Mouse (Mus musculus): ENCODE results near the gene Acss2.
"Not testable (repeated sequence)": the region's sequence is repeated elsewhere in the genome, so short reads cannot be mapped to it uniquely, and the experiment has no call there.

The Acss2 gene

DNA sequence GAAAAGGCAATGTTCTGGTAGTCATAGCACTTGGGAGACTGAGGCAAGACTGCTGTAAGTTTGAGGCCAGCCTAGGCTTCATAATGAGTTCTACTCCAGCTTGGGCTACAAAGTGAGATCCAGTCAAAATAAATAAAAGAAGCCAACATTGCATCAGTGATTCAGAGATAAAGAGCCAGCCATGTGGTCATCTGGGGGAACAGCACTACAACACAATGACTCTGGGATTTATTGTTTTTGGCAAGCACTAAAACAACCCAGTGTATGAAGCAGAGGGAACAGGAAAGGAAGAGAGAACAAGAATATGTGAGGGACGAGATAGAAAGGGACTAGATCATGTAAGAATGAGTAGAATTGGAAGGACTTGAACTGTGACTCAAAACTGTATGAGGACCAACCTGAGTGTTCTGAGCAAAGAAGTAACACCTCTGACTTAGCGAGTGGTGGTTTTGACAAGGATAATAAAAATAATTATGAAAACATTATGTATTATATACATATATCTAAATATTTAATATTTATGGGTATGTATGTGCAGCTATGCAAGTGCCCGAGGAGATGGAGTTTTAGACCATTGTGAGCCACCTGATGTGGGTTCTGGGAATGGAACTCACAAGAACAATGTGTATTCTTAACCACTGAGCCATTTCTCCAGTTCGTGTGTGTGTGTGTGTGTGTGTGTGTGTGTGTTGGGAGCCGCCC is 20.2 kb downstream of the Acss2 start:
- DNase-seq (ENCODE audit: inconsistent age in 2 of 2, low spot score in 1 of 2) = peak in 1 of 2 experiments; percentile 74

DNA sequence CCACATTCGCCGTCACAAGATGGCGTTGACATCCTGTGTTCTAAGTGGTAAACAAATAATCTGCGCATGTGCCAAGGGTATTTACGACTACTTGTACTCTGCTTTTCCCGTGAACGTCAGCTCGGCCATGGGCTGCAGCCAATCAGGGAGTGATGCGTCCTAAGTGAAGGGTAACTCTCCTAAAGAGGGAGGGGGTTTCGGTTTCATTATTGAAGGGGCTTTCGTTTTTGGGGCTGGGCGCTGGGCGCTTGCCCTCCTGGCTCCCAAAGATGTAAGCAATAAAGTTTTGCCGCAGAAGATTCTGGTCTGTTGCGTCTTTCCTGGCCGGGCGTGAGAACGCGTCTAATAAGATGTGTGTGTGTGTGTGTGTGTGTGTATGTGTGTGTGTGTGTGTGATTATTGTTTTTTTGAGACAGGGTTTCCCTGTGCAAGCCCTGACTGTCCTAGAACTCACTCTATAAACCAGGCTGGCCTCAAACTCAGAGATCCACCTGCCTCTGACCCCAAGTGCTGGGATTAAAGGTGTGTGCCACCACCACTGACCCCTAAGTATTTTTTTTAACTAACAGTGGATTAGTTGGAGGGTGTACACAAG is 20.8 kb downstream of the Acss2 start:
- not testable (repeated sequence) for DNase-seq (ENCODE audit: inconsistent age in 2 of 2, low spot score in 1 of 2)

DNA sequence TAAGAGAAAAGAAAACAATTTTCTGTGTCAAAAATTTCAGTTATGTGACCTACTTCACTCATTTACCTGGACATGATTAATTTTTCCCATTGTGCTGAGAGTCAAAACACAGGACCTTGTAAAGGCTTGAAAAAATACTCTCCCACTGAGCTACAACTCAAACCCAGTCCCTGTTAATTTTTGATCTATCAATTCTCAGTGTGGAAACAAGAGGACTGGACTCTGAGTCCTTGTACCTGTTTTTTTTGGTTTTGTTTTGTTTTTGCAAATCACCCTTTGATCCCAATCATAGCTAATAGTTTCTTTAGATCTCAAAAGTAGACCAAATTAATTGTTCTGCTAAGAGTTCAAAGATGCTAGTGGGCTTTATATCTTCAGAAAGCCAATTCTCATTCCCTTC is 21.9 kb downstream of the Acss2 start:
- DNase-seq (ENCODE audit: inconsistent age in 2 of 2, low spot score in 1 of 2) = no peak

DNA sequence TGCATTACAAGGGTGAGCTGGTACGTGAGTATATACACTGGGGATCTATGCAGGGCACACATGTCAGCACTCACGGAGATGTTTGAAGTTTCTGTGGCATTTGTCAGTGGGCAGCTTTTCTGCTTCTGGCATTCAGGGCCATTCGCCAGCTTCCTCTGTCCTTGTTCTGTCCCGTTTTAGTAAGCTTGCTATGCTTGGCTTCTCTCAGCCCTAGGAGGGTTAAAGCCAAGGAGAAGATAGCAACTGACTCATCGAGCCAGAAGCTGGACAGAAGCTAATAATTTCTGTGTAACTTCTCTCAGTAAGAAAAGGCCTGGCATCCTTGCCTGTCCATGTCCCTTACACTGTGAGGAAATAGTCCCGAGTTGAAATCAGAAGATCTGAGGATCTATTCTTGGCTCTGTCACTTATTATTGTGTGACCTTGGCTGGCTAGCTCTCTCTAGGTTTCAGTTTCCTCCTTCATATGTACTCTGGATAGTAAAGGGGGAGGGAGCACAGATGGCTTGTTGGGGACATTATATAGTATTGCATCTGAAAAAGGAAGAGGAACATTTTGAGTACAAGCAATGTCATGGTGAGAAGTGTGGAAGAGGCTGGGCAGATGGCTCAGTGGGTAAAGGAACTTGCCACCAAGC is 23.2 kb downstream of the Acss2 start:
- peak; percentile 84 to 92 for DNase-seq (ENCODE audit: inconsistent age in 2 of 2, low spot score in 1 of 2)

DNA sequence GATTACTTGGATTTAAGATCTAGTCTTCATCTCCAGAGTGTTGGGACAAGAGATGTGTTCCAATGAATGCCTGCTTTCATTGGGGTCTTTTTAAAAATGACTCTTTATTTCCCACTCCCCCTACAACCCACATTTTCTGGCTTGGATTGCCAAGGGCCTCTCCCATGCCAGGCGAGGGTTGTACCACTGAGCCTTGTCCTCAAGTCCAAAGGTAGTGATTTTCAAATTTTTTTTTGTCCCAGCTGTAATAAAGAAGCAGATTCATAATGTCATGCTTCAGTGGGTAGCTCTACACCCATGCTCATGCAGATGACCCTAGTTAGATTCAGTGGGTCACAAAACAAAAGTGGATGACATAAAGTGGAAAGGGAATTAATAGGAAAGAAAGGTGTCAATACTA is 29.2 kb downstream of the Acss2 start:
- no peak for DNase-seq (ENCODE audit: inconsistent age in 2 of 2, low spot score in 1 of 2)

DNA sequence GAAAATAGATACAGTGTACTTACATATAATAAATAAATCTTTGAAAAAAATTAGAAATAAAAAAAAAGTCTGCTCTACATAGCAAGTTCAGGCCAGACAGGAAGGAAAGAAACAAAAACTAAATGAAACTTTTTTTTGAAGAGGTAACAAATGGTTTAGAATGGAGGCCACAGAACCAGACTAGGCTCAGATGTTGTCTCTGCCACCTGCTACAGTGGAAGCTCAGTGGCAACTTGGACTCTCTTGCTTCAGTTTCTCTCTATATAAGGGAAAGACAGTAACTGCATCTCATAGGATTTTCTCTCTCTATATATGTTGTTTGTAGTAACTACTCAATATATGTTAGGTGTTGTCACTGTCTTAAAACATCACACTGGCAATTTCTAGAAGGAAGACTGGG is 34.6 kb downstream of the Acss2 start:
- no peak for DNase-seq (ENCODE audit: inconsistent age in 2 of 2, low spot score in 1 of 2)

DNA sequence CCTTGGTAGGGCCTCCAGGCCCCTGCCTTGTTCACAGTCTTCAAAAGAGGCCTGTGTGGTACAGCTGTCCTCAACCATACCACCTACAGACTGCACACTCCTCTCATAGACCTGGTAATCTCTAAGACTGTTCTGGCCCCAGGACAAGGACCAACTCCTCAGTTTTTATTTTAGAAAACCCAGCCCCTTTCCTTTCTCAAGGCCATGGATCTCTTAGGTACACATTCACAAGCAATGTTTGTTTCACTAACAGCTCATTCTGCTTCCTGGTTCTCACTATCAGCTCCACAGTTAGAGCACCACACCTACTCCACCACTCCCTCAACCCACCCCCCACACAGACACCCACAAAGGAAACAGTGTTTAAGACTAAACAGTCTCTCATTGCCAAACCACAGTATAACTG is 35.2 kb downstream of the Acss2 start:
- DNase-seq (ENCODE audit: inconsistent age in 2 of 2, low spot score in 1 of 2) = no peak

DNA sequence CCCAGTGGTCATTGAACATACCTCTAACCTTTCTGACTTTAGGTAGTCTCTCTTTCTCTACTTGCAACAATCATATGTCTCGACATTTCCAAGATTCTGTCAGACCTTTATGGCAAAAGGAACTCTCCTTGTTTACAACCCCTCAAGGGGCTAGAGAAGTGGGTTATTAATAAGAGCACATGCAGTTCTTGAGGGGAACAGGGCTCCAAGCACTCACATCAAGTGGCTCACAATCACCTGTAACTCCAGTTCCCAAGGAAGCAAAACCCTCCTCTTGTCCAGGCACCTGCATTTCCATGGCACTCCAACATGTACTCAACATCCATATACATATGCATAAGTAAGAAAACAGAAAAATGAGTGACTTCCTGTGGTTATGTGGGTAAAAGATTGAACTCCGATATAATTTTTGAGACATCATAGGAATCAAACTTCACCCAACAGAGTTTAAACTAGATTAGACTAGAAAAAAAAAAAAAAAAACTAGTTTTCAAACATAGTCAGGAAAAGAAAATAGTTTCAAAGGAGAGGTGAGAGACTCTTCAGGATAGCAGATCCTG is 36.8 kb downstream of the Acss2 start:
- DNase-seq (ENCODE audit: inconsistent age in 2 of 2, low spot score in 1 of 2) = no peak

DNA sequence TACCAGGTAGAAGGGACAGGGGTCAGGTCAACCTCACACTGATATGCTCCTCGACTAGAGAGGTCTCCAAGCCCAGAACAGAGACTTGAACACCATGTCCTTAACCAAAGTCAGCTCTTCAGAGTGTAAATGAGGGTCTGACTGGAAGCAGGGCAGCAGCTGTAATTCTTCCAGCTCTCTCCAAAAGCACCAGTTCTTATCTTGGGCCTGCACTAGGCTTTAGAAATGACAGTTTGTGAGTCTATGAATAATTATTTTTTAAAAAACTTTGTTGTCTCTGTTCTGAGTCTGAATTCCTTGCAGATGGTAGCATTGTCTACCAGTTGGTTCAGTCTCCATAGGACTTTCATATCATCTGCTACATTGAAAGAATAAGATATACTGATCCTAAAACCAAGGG is 44.5 kb downstream of the Acss2 start:
- no peak for DNase-seq (ENCODE audit: inconsistent age in 2 of 2, low spot score in 1 of 2)

DNA sequence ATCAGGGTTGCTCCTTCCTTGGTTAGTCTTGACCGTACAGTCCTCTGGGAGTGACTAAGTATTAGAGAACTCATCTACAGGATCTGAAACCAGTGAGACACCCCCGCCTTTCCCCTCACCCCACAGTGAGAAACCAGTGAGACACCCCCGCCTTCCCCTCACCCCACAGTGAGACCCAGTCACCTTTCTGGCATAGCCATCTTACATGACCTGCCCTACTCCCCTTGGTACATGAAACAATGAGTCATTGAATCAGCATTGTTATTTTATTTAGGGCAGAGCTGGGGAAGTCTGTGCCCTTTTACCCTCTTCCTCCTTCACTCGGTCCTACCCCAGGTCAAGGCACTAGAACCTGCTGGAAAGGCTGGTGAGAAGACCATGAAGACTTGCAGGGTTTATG is 45.2 kb downstream of the Acss2 start:
- DNase-seq (ENCODE audit: inconsistent age in 2 of 2, low spot score in 1 of 2) = no peak

DNA sequence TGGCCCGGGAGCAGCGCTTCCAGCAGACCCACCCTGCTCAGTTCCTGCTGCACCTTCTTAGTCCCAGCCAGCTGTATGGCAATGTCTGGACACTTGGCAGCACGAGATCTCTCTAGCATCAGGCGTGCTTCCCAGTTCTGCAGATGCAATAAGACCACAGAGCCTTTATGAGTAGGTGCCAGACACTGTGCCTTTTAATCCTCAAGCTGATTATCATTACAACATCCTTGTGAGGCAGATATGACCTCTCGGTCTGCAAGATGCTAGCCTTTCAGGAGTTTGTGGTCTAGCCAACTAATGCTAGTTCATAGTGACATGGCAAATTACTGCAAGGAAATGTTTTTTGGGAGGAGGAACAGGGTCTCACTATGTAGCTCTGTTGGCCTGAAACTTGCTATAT is 50.0 kb downstream of the Acss2 start:
- DNase-seq (ENCODE audit: inconsistent age in 2 of 2, low spot score in 1 of 2) = no peak

DNA sequence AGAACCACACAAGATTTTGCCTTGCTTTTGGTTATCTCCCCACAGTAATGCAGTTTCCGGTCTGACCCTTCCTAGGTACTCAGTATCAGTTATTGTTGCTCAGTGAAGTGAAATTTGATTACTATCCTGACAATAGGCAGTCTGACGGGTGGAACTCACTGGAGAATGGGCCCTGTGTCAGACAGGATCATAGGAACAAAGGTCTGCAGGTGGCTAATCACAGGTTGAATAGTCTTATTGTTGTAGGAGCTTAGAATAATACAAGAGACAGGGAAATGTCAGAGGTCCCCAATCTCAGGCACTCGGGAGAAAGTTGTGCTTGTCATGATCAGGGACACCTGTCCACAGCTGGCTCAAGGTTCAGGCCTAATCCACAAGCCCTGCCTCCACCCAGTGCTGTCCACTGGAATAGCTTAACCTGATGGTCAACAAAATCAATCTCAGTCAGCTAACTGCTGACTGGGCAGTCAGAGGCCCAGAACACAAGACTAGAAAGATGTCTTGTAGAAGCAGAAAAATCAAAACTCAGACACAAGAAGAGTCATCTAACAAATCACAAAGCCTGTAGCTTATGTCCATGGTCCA is 51.6 kb downstream of the Acss2 start:
- no peak for DNase-seq (ENCODE audit: inconsistent age in 2 of 2, low spot score in 1 of 2)

DNA sequence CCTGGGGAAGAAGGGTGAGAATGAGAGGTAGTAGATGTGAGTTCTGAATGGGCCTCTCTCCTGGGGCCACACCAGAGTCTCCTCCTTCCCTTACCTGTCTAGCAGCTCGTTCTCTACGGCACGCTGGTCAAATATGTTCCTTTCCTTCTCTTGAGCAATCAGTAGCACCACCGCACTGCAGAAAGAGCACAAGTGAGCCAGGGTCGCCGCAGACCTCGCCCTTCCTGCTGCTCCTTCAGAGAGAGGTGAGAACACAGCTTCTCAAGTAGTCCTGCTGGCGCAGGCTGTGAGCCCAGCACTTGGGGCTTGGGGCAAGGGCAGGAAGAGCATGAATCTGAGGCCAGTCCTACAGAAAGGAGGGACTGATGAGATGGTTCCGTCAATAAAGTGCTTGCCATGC is 55.3 kb downstream of the Acss2 start:
- DNase-seq (ENCODE audit: inconsistent age in 2 of 2, low spot score in 1 of 2) = no peak

DNA sequence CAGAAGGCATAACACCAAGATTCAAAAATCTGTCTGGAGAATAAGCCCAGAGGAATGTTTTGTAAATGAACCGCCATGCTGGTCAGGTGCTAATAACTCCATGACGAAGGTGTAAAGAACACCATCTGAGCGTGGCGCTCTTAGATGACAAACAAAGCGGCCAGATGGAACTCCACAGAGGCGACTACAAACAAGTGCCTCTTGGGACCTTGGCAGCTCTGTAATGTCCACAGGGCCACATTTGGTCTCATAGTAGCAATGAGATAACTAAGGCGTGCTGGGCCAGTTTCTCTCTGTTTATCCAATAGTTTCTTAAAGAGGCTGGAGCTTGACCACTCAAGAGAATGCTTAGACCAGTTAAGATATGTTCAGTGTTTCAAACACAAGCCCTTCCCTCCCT is 56.2 kb downstream of the Acss2 start:
- DNase-seq (ENCODE audit: inconsistent age in 2 of 2, low spot score in 1 of 2) = no peak

DNA sequence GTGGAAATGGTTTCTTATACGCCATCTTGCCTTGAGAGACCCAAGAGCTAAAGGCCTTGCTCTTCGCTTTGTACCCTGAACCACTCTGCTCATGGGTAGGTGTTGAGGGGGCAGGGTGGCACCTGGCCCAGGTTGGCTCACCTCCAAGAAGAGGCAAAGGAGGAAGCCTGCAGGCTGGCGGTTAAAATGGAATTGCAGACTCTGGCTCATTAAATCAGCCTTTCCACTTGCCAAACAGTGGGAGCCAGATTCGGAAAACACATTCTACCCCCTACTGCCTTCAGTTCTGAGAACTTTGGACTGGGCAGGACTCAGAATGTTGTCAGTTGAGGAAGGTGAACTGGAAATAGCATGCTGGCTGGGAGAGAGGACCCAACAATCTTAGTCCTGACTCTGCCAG is 57.0 kb downstream of the Acss2 start:
- DNase-seq (ENCODE audit: inconsistent age in 2 of 2, low spot score in 1 of 2) = no peak

DNA sequence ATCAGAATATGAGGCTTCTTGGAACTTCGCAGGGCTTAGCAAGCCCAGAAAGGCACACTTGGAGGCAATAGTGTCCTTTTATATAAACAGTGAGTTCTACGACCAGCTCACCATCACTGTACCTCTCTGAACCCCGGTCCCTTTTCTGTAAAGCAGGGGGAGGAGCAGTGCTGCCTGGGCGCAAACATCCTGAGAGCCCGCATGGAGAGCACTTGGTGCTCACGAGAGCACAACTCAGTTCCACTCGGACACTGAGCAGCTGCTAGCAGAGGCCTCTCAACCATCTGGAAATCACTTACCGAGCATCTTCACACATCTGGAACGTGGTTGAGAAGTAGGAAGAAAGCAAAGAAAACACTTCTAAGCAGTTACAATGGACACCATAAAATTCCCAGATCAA is 58.9 kb downstream of the Acss2 start:
- DNase-seq (ENCODE audit: inconsistent age in 2 of 2, low spot score in 1 of 2) = no peak

DNA sequence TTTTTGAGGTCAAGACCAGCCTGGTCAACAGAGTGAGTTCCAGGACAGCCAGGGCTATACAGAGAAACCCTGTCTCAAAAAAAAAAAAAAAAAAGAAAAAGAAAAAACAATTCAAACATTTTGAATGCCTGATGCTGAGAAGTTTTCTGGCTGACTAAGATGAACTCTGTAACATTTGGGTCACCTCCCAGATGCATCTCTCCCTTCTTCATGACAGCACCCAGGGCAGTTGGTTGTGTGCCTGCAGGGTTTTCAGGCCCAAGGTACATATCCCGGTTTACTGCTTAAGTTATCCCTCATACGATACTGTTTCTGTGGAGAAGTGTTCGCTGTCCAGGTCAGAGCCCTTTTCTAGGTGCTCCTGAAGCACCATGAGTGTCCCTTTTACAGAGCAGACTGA is 62.6 kb downstream of the Acss2 start:
- no peak for DNase-seq (ENCODE audit: inconsistent age in 2 of 2, low spot score in 1 of 2)

DNA sequence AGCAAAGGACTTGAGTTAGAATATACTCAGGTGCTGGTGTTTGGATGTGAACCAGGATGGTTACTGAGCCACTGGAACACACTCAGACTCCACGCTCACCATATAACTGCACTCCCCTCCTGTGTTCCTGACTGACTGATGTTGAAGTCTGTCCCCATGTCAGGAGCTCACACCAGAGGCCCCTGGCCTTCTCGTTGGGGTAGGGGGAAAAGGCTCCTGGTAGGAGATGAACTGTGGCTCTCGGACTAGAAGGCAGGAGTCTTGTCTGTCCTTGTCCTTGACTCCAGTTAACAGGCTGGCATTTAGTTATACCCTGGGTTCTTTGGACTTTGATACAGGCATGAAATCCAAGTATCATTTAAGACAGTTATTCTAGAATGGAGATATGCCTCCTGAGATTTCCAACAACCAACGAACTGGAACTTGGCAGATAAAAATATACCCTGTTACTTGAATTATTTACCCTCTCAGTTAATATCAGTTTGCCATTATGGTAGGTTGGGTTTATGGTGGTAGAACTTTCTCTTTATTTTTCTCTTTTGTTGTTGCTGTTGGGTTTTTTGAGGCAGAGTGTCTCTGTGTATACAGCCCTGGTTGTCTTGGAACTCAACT is 64.7 kb downstream of the Acss2 start:
- DNase-seq (ENCODE audit: inconsistent age in 2 of 2, low spot score in 1 of 2) = peak in 1 of 2 experiments; percentile 50

DNA sequence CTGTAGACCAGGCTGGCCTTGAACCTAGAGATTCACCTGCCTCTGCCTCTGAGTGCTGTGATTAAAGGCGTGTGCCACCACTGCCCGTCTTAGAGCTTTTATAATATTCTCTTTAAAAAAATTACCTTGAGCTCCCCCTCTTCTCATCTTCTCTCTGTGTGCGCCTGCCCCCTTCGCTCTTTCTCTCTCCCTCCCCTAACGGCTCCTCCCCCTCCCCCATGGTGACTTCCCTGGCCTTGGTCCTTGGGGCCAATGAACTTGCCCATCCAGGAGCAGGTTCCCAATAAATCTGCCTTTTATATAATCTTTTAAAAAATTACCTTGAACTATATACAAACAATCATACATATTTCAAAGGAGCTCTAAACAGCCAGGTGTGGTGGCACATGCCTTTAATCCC is 65.2 kb downstream of the Acss2 start:
- no peak for DNase-seq (ENCODE audit: inconsistent age in 2 of 2, low spot score in 1 of 2)

DNA sequence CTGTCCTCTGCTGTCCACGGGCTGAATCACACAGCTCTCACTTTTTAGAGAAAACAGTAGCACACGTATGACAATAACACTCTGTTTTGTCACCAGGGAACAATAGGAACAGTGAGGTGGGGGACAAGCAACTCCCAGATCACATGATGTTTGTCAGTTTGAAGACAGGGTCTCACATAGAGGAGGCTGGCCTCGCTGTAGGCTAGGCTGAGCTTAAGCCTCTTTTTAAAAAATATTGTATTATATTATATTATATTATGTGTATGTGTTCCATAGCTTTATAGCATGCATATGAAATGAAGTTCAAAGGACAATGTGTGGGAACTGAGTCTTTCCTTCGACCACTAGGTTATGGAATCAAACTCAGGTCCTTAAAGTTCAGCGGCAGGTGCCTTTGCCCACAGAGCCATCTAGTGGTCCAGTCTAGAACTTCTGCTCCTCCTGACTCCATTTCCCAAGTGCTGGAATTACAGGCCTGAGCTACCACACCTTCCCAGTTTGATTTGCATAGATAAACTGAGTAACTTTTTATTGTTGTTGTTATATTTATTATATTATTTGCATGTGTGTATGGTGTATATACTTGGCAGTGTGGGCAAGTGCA is 66.3 kb downstream of the Acss2 start:
- peak; percentile 56 to 87 for DNase-seq (ENCODE audit: inconsistent age in 2 of 2, low spot score in 1 of 2)

DNA sequence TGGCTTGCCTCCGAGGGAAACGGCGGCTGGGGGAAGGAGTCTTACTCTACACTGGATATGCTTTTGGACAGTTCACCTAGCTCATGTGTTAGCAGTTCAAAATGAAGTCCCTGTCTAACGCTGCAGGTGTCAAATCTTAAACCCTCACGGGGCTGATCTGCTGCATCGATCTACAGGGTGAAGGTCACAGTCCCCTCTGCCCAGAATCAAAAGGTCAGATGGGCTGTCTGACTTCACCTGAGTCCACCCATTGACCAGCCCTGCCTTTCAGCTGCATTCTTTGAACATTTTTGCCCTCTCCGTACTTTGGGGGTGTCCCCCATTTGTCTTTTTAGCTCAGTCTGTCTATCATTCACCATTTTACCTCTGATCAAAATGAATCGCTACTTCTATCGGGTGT is 67.3 kb downstream of the Acss2 start:
- no peak for DNase-seq (ENCODE audit: inconsistent age in 2 of 2, low spot score in 1 of 2)

Data from adrenal gland, adult (tissue).